Mouse (Mus musculus) erythroblast, embryonic 14.5 days (primary cell): ENCODE data around the gene Ddx21. TPM values are rescaled to one million over a fixed set of nuclear protein-coding genes. Genes with fewer than 3 reads are reported as not detected.
"Not testable (repeated sequence)": the region's sequence is repeated elsewhere in the genome, so short reads cannot be mapped to it uniquely, and the experiment has no call there.

Experiments used
- H3K27me3 ChIP-seq: 2 replicates; pipeline ENCODE4 v1.6.1; 2012; ENCODE audit warnings: inconsistent platforms; ENCODE audit not compliant: control insufficient read depth
- H3K36me3 ChIP-seq: 2 replicates; pipeline ENCODE4 v1.6.1; 2012; ENCODE audit warnings: mild to moderate bottlenecking, inconsistent platforms; ENCODE audit not compliant: control insufficient read depth
- H3K4me1 ChIP-seq: 2 replicates; pipeline ENCODE4 v1.6.1; 2012; ENCODE audit warnings: inconsistent platforms; ENCODE audit not compliant: control insufficient read depth
- H3K4me3 ChIP-seq: replicated peaks from 2 replicates; pipeline ENCODE3; 2012; ENCODE audit warnings: moderate library complexity, mild to moderate bottlenecking, inconsistent platforms
- H3K9me3 ChIP-seq: 2 replicates; pipeline ENCODE4 v1.6.1; 2012; ENCODE audit warnings: low read length, inconsistent platforms, mixed read lengths; ENCODE audit not compliant: control insufficient read depth
- GATA1 ChIP-seq: IDR thresholded peaks from 2 replicates; pipeline ENCODE4 v1.6.1; 2012; ENCODE audit warnings: low read length, inconsistent platforms, mixed read lengths
- TAL1 ChIP-seq: IDR thresholded peaks from 3 replicates; pipeline ENCODE4 v1.6.1; 2012; ENCODE audit warnings: low read length, inconsistent platforms, mixed read lengths
- polyA plus RNA-seq: library from polyadenylated mRNA; stranded (reverse); fragments of >175 nt; gene quantifications from 2 replicates; pipeline ENCODE4 v1.2.3, GENCODE M21; 2012

Ddx21 gene
- polyA plus RNA-seq, 1 experiment, result 3.2 TPM

GRCm38 (mm10) chr10:62592496-62592895 lies 9.6 kb downstream of the Ddx21 start:
- Histone ChIP-seq H3K4me3 (no peak overlapping the region), H3K4me1 (peaks cover 10% of the 10 kb centered on the region), H3K9me3 (no peaks in the 10 kb centered on the region), H3K36me3 (peaks cover 96% of the 10 kb centered on the region), H3K27me3 (no peaks in the 10 kb centered on the region)
- TF ChIP-seq GATA1 (no peak), TAL1 (no peak)

- Histone ChIP-seq H3K36me3 (peaks cover 99% of the 10 kb centered on the region), H3K9me3 (no peaks in the 10 kb centered on the region), H3K4me1 (peaks cover 6% of the 10 kb centered on the region), H3K27me3 (no peaks in the 10 kb centered on the region), H3K4me3 (no peak overlapping the region)
- peak; percentile 47; the same call in 2 of the 3 replicates for TF ChIP-seq TAL1
- no peak for TF ChIP-seq GATA1
Measured at GRCm38 (mm10) chr10:62590200-62590599, 11.9 kb downstream of the Ddx21 start.

GRCm38 (mm10) chr10:62588616-62589015 lies 13.5 kb downstream of the Ddx21 start:
- no peak overlapping the region for H3K4me3 ChIP-seq
- peaks cover 6% of the 10 kb centered on the region for H3K4me1 ChIP-seq
- H3K27me3 ChIP-seq, result no peaks in the 10 kb centered on the region
- no peak for TF ChIP-seq GATA1
- no peak for TF ChIP-seq TAL1
- H3K36me3 ChIP-seq, result peaks cover 99% of the 10 kb centered on the region
- H3K9me3 ChIP-seq, result no peaks in the 10 kb centered on the region

GRCm38 (mm10) chr10:62583245-62583644 lies 18.8 kb downstream of the Ddx21 start:
- TF ChIP-seq GATA1, result no peak
- TF ChIP-seq TAL1, result no peak
- peaks cover 7% of the 10 kb centered on the region for H3K4me1 ChIP-seq
- H3K27me3 ChIP-seq, result no peaks in the 10 kb centered on the region
- H3K36me3 ChIP-seq, result peaks cover 87% of the 10 kb centered on the region
- no peak overlapping the region for H3K4me3 ChIP-seq
- no peaks in the 10 kb centered on the region for H3K9me3 ChIP-seq

- Histone ChIP-seq H3K9me3 (no peaks in the 10 kb centered on the region), H3K4me1 (peaks cover 10% of the 10 kb centered on the region), H3K27me3 (no peaks in the 10 kb centered on the region), H3K36me3 (peaks cover 82% of the 10 kb centered on the region), H3K4me3 (no peak overlapping the region)
- TF ChIP-seq GATA1, result no peak
- TF ChIP-seq TAL1, result no peak
Measured at GRCm38 (mm10) chr10:62582701-62583100, 19.4 kb downstream of the Ddx21 start.

GRCm38 (mm10) chr10:62582263-62582662 lies 19.8 kb downstream of the Ddx21 start:
- Histone ChIP-seq H3K9me3 (no peaks in the 10 kb centered on the region), H3K27me3 (no peaks in the 10 kb centered on the region), H3K4me1 (peaks cover 14% of the 10 kb centered on the region), H3K36me3 (peaks cover 77% of the 10 kb centered on the region), H3K4me3 (no peak overlapping the region)
- TF ChIP-seq TAL1, result no peak
- no peak for TF ChIP-seq GATA1

- H3K27me3 ChIP-seq, H3K9me3 ChIP-seq, H3K4me3 ChIP-seq: not testable (repeated sequence)
- peaks cover 65% of the 10 kb centered on the region for H3K36me3 ChIP-seq
- H3K4me1 ChIP-seq, result peaks cover 28% of the 10 kb centered on the region
Measured at GRCm38 (mm10) chr10:62579129-62579528, 23.0 kb downstream of the Ddx21 start.

GRCm38 (mm10) chr10:62578338-62579100 lies 23.6 kb downstream of the Ddx21 start, which contains the start of gene Kif1bp:
Gene Kif1bp (minus strand): TSS chr10:62578457.
- H3K27me3 ChIP-seq, result no peaks in the 10 kb centered on the region
- H3K9me3 ChIP-seq, result no peaks in the 10 kb centered on the region
- no peak for TF ChIP-seq TAL1
- TF ChIP-seq GATA1, result no peak
- peak within 1 kb of the TSS; percentile 73 for H3K4me3 ChIP-seq
- peaks cover 65% of the 10 kb centered on the region for H3K36me3 ChIP-seq
- H3K4me1 ChIP-seq, result peaks cover 28% of the 10 kb centered on the region

GRCm38 (mm10) chr10:62577673-62578337 lies 24.3 kb downstream of the Ddx21 start:
- no peaks in the 10 kb centered on the region for H3K27me3 ChIP-seq
- TF ChIP-seq TAL1 (no peak), GATA1 (no peak)
- H3K4me1 ChIP-seq, result peaks cover 28% of the 10 kb centered on the region
- H3K36me3 ChIP-seq, result peaks cover 64% of the 10 kb centered on the region
- H3K9me3 ChIP-seq, result no peaks in the 10 kb centered on the region
- peak overlapping the region; percentile 73 for H3K4me3 ChIP-seq
